Mouse (Mus musculus): ENCODE results near the gene Snx5.

Gene Snx5

GRCm38 (mm10) chr2:144270507-144271420, at the start of gene Snx5, which contains the start of gene Mgme1:
Snx5 (minus strand) TSS chr2:144270906.
Mgme1 (plus strand) TSS chr2:144270663.
- peak; percentile 99 for DNase-seq

GRCm38 (mm10) chr2:144311372-144311771, 40.7 kb upstream of the Snx5 start:
- no peak for DNase-seq

GRCm38 (mm10) chr2:144310273-144310672, 39.6 kb upstream of the Snx5 start:
- DNase-seq: no peak

GRCm38 (mm10) chr2:144308561-144308960, 37.9 kb upstream of the Snx5 start:
- no peak for DNase-seq

- DNase-seq: no peak
Measured at GRCm38 (mm10) chr2:144305721-144306294, 35.1 kb upstream of the Snx5 start.

DNA sequence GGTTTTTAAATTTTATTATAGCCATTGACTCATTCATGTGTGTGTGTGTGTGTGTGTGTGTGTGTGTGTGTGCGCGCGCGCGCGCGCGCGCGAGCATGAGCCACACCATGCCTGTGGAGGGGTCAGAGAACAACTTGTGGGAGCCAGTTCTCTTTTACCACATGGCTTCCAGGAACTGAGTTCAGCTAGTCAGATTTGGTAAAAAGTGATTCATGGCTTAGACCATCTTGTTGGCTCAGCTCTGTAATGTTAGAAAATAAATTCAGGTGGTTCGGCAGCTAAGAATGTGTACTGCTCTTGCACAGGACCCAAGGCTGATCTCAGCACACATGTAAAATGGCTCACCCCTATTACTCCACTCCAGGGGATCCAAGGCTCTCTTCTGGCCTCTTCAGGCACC, 30.4 kb upstream of the Snx5 start:
- no peak for DNase-seq

DNA sequence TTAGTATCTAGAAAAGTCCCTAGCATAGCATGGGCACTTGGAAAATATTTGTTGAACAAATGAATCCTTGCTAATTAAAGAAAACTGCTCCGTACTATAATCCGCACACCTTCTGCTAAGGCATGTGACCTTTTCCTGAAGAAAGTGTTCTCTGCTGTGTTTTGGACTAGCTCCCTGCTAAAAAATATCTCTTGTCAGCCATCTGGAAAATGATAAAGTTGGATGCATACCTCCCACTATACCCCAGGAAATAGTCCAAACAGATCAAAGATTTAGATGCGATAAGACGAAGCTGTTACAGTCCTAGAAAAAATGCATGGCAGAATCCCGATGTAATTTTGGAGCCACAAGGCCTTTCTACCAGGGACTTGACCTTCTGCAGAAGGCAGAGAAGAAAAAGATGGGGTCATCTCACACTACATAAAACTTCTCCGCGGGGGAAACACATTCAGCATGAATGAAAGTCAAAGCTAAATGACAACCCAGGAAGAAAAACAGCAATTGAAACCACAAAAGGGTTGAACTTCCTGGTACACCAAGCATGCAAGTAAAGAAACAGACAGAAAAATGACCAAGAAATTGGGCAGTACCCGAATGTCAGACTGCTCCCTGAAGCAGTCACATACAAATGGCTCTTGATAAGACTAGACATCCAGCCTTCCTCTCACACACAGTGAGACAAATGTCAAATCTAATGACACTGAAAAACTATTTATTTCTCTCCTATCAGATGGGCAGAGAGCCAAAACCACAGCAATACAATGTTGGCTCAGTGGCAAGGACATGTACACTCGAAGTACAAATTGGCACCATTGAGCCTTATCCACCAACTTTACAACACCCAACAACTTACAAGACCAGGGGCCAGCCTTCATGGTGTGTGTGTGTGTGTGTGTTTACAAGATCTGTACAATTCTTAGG, 29.3 kb upstream of the Snx5 start:
- DNase-seq: no peak

- no peak for DNase-seq
Measured at GRCm38 (mm10) chr2:144295145-144295735, 24.5 kb upstream of the Snx5 start.

- no peak for DNase-seq
Measured at GRCm38 (mm10) chr2:144291600-144292305, 21.0 kb upstream of the Snx5 start.

DNA sequence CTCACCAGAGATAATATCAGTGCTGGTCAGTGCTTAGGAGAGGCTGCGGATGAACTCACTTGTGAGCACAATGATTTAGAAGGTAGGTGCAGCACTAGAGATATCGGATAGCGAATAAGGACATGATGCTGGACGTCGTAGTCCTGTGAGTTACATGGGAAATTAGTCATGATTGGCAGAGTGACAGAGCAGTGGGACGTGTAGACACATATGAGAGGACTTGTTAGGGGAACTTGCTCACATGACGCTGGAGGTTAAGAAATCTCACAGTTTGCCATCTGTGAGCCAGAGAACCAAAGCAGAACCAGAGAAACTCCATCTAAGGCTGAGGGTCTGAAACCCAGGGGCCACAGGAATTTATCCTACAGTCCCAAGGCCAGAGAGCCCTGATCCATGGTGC, 19.6 kb upstream of the Snx5 start:
- no peak for DNase-seq

DNA sequence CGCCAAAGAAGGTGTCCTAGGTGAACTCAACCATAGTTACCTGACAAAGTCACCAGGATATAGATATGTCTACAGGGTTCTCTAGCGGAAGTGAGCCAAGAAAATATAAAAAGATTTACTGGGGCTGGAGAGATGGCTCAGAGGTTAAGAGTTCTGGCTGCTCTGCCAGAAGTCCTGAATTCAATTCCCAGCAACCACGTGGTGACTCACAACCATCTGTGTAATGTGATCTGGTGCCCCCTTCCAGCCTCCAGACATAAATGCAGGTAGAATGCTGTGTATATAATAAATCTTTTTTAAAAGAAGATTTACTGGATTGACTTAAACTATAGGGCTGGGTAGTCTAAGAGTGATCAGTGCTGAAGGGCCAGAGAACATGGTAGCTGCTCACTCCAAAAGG, 10.7 kb upstream of the Snx5 start:
- no peak for DNase-seq

- DNase-seq: no peak
Measured at GRCm38 (mm10) chr2:144280568-144280967, 9.9 kb upstream of the Snx5 start.

DNA sequence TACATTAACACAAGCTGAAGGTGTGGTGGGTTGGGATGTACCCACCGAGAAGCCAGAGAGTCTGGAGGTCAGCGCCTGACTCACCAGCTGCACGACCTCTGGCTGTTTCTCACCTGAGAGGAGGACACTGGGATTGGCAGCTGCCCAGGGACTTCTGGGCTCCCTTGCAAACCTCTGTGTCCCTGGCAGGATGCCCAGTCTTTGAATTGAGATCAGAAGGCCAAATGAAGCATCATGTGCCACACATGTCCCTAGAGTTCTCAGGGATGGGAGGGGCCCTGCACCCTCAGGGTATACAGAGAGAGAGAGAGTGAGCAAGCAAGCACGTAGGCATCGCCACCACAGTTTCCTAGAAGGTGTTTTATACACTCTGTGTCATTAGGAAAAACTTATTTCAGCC, 9.0 kb upstream of the Snx5 start:
- peak; percentile 98 for DNase-seq

DNA sequence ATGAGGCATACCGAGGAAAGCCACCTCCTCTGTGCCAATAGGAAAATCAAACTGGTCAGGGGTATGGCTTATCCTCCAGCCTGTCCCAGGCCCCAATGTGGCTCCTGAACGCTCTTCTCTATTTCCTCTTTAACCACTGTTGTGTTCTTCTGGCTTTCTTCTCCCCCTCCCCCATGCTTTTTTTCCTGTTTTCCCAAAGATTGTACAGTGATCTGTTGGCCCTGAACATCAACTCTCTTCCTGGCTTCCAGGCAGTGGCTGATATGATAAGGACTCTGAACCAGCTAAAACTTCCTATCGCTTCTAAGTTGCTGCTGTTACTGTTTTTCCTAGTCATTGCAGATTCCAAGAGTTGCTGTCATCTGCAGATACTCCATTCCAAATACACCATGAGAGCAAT, 6.2 kb upstream of the Snx5 start:
- peak; percentile 87 for DNase-seq

GRCm38 (mm10) chr2:144274741-144275140, 4.0 kb upstream of the Snx5 start:
- peak; percentile 86 for DNase-seq

GRCm38 (mm10) chr2:144272088-144272487, 1.4 kb upstream of the Snx5 start:
- peak; percentile 80 for DNase-seq

DNA sequence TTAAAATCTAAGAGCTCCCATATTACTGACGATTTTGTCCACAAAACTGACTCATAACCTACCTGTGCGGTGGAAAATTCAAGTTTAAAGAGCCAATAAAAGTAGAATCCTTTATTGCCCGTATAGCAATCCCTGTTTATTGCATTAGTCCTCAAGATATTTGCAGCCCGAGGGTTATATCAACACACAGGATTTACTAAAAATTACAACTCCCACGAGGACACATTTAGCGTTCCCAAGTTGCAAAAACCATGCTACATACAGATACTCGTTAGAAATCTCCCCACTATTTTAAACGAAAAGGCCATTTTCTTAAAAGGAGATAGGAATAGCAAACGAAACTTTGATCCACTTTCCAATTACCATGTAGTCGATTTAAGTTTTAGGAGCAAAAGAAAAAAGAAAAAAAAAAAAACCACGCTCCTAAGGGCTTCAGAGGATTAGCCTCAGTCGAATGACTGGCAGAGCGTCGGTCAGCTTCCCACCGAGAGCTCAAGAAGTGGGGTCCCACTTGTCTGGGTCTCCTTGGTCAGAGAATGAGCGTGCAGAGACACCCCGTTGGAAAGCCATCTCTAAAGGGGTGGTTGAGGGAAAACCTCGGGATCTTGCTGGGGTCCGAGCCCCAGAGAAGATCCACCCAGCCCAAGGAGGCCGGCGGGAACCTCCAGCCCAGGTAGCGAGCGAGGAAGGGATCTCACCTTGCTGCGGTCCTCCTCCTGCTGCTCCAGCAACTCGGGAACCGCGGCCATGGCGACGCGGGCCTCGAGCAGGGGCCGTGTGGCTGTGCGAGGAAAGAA, 829 bp downstream of the Snx5 start:
- no peak for DNase-seq

GRCm38 (mm10) chr2:144269306-144269650, 1.4 kb downstream of the Snx5 start:
- peak; percentile 83 for DNase-seq

DNA sequence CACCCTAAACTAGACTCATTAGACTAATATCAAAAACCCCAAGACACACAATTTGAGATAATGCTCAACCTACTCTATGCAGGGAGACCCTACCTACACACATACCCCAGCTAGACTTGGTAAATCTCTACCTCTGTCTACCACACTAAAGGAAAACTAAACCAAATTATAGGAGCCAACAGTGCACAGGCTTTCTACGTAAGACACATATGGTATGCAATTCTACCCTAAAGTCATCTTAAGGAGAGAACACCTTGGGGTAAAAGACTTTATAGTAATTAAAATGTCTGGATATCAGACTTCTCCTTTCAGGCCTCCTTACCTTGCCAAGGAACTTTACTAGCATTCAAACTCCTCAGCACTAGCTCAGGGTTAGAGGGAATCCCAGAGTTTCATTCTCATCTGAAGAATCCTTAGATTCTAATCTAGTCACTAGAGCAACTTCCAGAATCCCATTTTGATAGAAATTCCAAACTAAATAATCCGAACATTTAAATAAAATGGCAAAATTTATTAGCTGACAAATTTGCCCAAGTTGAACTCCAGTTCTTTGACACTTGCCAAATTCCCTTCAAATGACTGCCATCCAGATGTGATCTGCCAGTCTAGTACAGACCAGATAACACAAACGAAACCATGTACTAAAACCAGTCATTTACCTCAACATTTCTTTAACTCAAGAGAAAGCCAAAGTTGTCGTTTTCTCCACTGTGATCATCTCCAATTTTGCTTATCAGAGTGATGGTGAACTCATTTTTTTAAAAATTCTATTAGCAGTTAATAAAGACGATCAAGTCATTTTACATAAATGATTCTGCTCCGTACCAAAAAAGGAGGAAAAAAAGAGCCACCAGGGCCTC, 2.0 kb downstream of the Snx5 start:
- no peak for DNase-seq

GRCm38 (mm10) chr2:144267731-144268015, 3.0 kb downstream of the Snx5 start:
- peak; percentile 95 for DNase-seq

Data from heart, adult 11 months (tissue).